Mouse (Mus musculus): ENCODE results near the gene Cracr2a. TPM values are rescaled to one million over a fixed set of nuclear protein-coding genes. Genes with fewer than 3 reads are reported as not detected.

Gene Cracr2a
- polyA plus RNA-seq (2015; fragmentation: Illumina TruSeq; extraction: RNeasy Lipid Tissue Mini Kit (QIAGEN cat#74804); ENCODE audit: low read depth, low replicate concordance), result 1.6 TPM

GRCm38 (mm10) chr6:127561231-127562020, at the start of gene Cracr2a:
TSS of gene Cracr2a (plus strand) at chr6:127561338.

Other genes with a start within 250 kb of the Cracr2a start
- gene Parp11, start 114.5 kb upstream of the Cracr2a start, polyA plus RNA-seq (2015; fragmentation: Illumina TruSeq; extraction: RNeasy Lipid Tissue Mini Kit (QIAGEN cat#74804); ENCODE audit: low read depth, low replicate concordance), result 21.8 TPM
- 68.4 TPM for gene Prmt8, start 208.1 kb downstream of the Cracr2a start, polyA plus RNA-seq (2015; fragmentation: Illumina TruSeq; extraction: RNeasy Lipid Tissue Mini Kit (QIAGEN cat#74804); ENCODE audit: low read depth, low replicate concordance)

All from brain, adult 10 weeks (tissue).